Mouse (Mus musculus) thymus, postnatal 25 days (tissue): ENCODE data around the gene Eml4.

Experiments used
- DNase-seq: peaks from one replicate; pipeline ENCODE4 v3.0.0; 2022

The Eml4 gene

DNA sequence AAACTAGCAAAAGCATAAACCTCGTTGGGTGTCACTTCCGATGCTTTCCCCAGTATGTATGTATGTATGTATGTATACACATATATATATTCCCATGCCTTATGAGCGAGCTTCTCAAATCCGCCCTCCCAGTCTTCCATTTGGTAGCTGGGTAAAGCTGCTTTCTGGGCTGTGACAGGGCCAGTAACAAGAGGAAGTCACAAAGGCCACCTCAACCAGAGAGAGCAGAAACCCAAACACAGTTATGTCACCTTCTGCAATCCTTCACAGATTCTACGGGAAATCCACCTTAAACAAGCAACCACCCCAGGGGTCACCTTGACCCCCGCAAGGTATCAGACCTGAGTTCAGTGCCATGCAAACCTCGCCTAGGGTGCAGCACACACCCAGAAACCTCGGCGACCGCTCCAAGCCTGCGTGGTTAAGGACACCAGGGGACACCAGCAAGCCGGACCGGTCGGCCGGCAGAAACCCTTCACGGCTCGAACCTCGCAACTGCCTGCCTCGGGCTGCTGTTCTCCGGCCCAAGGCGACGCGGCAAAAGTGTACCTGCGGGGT is 163.0 kb downstream of the Eml4 start:
- no peak for DNase-seq

DNA sequence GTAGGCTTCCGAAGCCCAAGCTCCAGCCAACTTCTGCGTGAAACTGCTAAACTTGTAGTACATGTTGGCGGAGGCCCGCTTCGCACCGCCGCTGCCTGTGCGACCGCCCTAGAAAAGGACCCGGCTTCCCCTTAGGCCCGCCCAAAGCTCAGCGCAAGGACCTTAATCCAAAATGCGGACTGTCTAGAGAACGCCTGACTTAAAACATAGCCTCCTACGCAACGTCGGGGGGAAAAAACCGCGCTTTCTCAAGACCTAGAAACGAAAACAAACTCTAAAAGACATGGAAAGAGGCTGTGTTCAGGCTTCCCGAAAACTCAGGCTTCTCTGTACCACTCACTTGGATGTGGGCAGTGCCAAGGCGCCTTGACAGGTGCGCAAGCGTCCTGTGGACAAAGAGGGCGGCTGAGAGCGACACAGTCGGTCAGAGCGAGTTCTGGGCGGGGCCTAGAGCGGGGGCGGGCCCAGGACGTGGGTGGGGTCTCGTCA is 163.5 kb downstream of the Eml4 start:
- DNase-seq = peak; percentile 89

DNA sequence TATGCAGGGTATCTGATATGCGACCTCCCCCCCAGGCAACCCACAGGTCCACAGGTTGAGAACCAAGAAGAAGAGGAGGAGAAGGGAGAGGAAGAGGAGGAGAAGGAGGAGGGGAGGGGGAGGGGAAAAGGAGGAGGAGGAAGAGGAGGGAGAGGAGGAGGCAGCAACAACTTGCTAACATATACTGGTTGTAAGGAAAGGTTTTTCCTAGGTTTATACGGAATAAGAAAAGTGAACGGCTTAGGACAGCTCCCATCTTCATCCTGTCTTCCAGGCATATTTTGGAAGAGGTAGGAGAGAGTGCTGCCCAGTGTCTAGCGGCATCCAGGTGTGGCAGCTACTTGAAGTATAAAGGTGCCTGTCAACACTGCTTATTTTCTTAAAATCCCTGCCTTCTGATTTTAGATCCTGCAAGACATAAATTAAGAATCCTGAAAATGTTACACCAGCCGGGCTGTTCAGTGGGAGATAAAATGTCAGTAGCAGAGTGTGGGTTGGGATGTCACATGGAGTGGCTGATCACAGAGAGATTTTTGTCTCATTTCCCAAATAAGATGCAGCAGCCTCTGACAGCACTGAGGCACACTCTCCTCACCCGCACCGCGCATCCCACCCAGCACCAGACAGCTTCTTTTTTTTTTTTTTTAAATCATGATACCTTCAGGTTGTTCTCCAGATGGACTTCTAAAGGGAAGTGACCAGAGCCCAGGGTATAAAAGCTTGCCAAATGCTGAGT is 166.7 kb downstream of the Eml4 start, which contains the start of gene Cox7a2l:
Gene Cox7a2l (minus strand): TSS at position 51 of the 736 bp plus-strand sequence.
- DNase-seq = no peak

DNA sequence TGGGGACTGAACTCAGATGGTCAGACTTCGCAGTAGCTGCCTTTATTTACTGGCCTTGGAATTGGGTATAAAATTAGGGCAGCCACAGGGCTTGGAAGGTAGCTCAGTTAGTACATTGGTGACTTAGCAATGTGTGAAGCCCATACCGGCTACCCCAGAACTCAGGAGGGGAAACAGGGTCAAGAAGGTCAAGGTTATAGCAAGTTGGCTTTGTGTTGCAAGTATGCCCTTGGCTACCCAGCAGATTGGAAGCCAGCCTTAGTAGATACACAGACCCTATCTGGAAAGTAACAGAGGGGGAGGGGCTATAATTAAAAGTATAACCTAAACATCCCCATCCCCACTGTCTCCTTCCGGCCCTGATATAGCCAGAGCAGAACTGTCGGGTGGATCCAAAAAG is 171.2 kb downstream of the Eml4 start:
- no peak for DNase-seq

DNA sequence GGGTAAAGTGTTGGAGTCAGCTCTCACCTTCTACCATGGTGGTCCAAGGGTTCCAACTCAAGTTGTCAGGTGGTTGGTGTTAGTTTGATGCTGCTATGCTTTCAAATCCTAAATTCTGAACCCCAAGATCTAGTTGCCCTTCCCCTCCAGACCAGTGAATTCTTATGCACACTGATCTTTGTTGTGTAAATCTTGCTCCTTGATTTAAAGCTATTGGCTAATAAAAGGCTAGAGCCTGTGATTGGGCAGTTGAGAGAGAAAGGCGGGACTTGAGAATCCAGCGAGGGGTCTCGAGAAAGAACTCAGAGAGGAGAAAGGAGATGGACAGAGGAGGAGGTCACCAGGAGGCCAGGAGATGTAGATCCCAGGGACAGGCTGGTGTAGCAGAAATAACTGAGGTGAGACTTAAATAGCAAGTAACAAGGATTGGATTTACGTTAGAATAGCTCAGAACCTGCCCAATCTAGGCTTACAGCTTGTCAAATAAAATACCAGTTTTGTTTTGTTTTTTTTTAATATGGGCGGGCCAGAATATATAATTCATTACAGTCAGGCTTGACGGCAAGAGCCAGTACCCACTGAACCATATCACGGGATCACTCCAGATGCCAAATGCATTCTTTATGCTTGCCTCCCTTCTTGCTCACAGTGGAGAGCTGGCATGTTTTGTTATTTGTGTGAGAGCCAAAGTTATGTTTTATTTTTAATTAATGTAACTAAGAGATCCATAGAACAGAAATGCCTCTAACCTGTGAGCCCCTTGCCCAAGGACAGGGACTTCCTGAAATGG is 172.1 kb downstream of the Eml4 start:
- no peak for DNase-seq

DNA sequence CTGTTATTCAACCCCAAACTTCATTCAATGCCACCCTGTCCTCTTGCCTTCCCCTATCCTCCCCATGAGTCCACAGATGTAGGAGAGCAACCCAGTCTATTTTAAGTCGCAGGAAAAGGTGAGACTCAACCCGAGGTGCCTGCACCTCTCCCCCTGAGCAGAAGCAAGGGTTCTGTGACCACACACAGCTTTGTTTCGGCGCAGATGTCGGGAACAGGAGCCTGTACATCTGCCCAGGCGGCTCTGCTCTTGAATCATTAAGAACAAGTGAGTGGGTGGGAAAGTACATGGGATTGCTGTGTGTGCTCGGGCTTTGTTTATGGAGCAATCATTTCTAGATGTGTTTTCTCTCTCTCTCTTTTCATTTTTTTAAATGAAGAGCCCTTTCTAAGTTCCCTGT is 174.0 kb downstream of the Eml4 start:
- peak; percentile 41 for DNase-seq

DNA sequence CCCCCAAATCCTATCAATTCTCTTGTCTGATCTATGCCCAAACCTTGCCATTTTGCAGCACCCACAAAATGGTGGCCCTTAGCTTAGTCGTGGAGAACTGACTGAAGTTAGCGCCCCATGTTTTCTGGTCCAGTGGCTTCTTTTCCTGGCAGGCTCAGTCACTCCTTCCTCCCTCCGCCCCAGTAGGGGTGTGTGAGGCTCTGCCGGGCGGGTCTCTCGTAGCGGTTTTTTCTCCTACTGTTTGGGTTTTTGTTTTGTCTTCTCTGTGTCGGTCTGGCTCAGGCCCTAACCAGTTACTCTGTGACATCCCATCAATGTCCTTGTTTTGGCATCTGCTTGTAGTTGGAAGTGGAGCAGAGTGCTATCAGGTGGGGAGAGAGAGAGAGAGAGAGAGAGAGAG is 174.9 kb downstream of the Eml4 start:
- DNase-seq = peak; percentile 43

DNA sequence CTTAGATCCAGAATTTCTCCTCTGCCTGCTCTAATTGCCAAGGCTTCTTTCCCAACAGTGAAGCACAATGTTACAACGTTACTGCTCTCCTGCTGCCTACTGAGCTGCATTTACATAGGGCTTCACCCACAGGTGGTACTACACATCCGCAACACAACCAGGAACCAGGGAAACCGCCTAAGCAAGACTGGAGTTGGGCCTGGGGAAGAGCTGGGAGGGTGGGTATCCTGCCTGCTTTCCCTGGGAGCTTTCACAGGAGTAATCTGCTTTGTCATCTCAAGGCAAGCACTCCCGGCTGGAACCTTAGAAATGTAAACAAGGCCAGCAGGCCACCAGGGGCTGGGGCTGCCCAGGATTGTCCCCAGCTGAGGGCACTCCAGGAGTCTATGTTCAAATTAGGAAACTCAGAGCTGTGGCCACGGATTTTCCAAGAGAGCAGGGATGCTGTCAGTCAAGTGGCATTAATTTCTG is 175.4 kb downstream of the Eml4 start:
- peak; percentile 42 for DNase-seq

DNA sequence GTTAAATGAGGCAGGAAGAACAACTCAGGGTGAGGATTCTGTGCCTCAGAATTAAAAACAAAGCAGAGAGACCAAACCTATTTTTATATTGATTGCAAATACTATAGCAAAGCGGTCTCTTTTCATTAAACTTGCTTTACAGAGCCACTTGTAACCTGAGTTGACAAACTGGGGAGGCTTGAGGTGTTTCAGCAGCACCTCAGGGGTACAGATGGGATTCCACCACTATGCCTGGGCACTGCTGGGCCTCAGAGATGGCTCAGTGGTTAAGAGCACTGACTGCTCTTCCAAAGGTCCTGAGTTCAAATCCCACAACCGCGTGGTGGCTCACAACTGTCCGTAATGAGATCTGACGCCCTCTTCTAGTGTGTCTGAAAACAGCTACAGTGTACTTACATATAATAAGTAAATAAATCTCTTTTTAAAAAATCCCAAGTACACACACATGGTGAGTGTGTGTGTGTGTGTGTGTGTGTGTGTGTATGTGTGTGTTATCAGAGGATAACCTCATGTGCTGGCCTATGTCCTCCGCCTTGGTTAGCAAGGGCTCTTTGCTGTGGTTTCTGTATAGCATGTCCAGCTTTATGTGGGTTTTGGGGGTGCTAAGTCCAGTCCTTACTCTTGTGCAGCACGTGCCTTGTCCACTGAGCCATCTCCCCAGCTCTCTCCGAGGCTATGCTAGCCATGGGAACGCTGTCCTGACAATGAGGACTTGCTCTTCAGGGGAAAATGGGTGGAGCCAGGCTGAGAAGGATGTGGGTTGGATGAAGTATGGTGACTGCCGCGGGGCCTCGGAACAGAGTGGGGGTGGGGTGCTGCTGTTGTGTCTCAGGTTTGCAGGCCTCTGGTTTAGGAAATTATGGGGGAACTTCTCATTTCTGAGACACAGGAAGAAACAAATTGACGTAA is 176.1 kb downstream of the Eml4 start:
- peak; percentile 79 for DNase-seq

DNA sequence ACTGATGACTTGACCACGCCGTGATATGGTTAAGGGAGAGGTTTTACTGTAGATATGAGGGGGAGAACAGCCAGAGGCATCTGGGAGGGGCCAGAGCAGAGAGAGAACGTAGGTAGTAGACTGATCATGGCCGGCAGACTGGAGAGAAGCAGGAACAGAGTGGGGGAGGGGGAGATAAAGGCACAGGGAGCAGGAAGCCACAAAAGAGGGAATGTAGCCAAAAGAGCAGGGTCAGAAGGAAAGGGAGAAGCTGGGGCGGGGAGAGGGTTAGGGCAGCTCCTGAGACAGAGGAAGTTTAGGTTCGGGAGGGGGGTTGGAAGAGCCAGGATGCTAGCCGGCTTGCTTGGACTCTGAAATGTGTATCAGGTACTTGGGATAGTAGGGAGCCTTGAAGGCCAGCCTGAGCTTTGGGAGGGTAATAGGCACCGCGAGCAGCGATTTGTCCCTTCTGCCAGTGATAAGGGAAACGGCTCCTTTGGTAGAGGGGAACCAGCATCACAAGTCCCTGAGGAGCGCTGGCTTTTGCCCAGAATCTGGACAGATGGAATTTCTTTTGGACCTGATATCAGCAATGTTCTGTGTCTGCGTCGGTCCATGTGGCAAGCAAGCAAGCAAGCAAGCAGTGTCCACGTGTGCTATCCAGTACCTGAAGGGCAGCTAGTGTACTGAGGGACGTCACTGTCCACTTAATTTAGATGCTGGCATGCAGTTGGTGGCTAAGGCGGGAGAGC is 177.1 kb downstream of the Eml4 start:
- DNase-seq = peak; percentile 22
